Mouse (Mus musculus) stomach, postnatal 0 days (tissue): ENCODE measurements around the gene Kctd6. TPM values are rescaled to one million over a fixed set of nuclear protein-coding genes. Genes with fewer than 3 reads are reported as not detected.

Source experiments
- ATAC-seq: fragments of 200-750 bp; cut with Nextera tagmentation; 2 replicates; pipeline ENCODE4 v1.8.0; 2017; ENCODE audit not compliant: low FRiP score, low TSS enrichment
- DNase-seq: peaks from one replicate; pipeline ENCODE4 v3.0.0-alpha.2; 2016; ENCODE audit warnings: low spot score
- H3K27ac ChIP-seq: fragments of 300-500 bp; sonication (generic); replicated peaks from 2 replicates; pipeline ENCODE4 v1.5.1; 2014; ENCODE audit warnings: mild to moderate bottlenecking, control low read depth
- H3K27me3 ChIP-seq: fragments of 300-500 bp; sonication (generic); 2 replicates; pipeline ENCODE4 v1.6.1; 2014; ENCODE audit warnings: low read length; ENCODE audit not compliant: control insufficient read depth, insufficient read depth
- H3K36me3 ChIP-seq: fragments of 300-500 bp; sonication (generic); 2 replicates; pipeline ENCODE4 v1.6.1; 2014; ENCODE audit warnings: low read length, mixed read lengths; ENCODE audit not compliant: control insufficient read depth, insufficient read depth
- H3K4me1 ChIP-seq: fragments of 300-500 bp; sonication (generic); replicated peaks from 2 replicates; pipeline ENCODE4 v1.6.1; 2014; ENCODE audit warnings: antibody characterized with exemption; ENCODE audit not compliant: control insufficient read depth, insufficient read depth
- H3K4me2 ChIP-seq: fragments of 300-500 bp; sonication (generic); replicated peaks from 2 replicates; pipeline ENCODE4 v1.6.1; 2014; ENCODE audit warnings: low read depth, mild to moderate bottlenecking, control low read depth, moderate library complexity
- H3K4me3 ChIP-seq: fragments of 300-500 bp; sonication (generic); 2 replicates; pipeline ENCODE4 v1.5.1; 2014; ENCODE audit warnings: low read depth, low read length, control low read depth
- H3K9ac ChIP-seq: fragments of 300-500 bp; sonication (generic); 2 replicates; pipeline ENCODE4 v1.6.1; 2014; ENCODE audit warnings: mild to moderate bottlenecking, low read length, control low read depth, mixed read lengths
- H3K9me3 ChIP-seq: fragments of 300-500 bp; sonication (generic); 2 replicates; pipeline ENCODE4 v1.6.1; 2016; ENCODE audit warnings: low read length; ENCODE audit not compliant: control insufficient read depth
- CTCF ChIP-seq: IDR thresholded peaks from 2 replicates; pipeline ENCODE4 v1.5.1; 2016; ENCODE audit warnings: antibody characterized with exemption, low read depth, mild to moderate bottlenecking, moderate library complexity
- EP300 ChIP-seq: optimal IDR thresholded peaks from 2 replicates; pipeline ENCODE3; 2016; ENCODE audit warnings: antibody characterized with exemption
- WGBS: fragments of 180-500 bp; shearing (Covaris S2); extraction: QIAGEN DNeasy Blood & Tissue Kit; methylation state at CpG from one replicate; pipeline ENCODE4 v1.1.7; 2014; 5-methylcytosine and 5-hydroxymethylcytosine counted together
- polyA plus RNA-seq: library from polyadenylated mRNA; unstranded; fragments of >200 nt; fragmentation: Nextera tagmentation; extraction: Ambion mirVana; gene quantifications from 2 replicates; pipeline ENCODE4 v1.2.1, GENCODE M21; 2015

The Kctd6 gene
- polyA plus RNA-seq, 1 experiment from 2014 or later: 12.9 TPM

- ATAC-seq (no peak), DNase-seq (no peak)
- no peak overlapping the region for H3K4me2 ChIP-seq
- H3K9me3 ChIP-seq: no peaks in the 10 kb centered on the region
- TF ChIP-seq EP300 (no peak), CTCF (no peak)
- H3K27ac ChIP-seq: no peak overlapping the region
- no peak overlapping the region for H3K9ac ChIP-seq
- WGBS: 84% methylated on average over 6 of the region's 6 CpGs
- H3K36me3 ChIP-seq: no peaks in the 10 kb centered on the region
- H3K4me1 ChIP-seq: no peaks in the 10 kb centered on the region
- H3K27me3 ChIP-seq: no peaks in the 10 kb centered on the region
- H3K4me3 ChIP-seq: no peak overlapping the region
Observed at GRCm38 (mm10) chr14:8192727-8193126, 21.2 kb upstream of the Kctd6 start.

- no peak for TF ChIP-seq CTCF
- TF ChIP-seq EP300: no peak
- ATAC-seq (no peak), DNase-seq (no peak)
- WGBS: 58% methylated on average over 5 of the region's 5 CpGs
- Histone ChIP-seq H3K27me3 (no peaks in the 10 kb centered on the region), H3K4me2 (no peak overlapping the region), H3K36me3 (no peaks in the 10 kb centered on the region), H3K27ac (no peak overlapping the region), H3K4me3 (no peak overlapping the region), H3K4me1 (no peaks in the 10 kb centered on the region), H3K9me3 (no peaks in the 10 kb centered on the region), H3K9ac (no peak overlapping the region)
Observed at GRCm38 (mm10) chr14:8200769-8201168, 13.2 kb upstream of the Kctd6 start.

- peak; percentile 61 for ATAC-seq
- WGBS: 73% methylated on average over 3 of the region's 3 CpGs
- no peak overlapping the region for H3K9ac ChIP-seq
- no peak overlapping the region for H3K4me3 ChIP-seq
- no peak overlapping the region for H3K4me2 ChIP-seq
- no peaks in the 10 kb centered on the region for H3K4me1 ChIP-seq
- TF ChIP-seq CTCF (no peak), EP300 (no peak)
- H3K27me3 ChIP-seq: no peaks in the 10 kb centered on the region
- no peak overlapping the region for H3K27ac ChIP-seq
- DNase-seq: no peak
- no peaks in the 10 kb centered on the region for H3K36me3 ChIP-seq
- H3K9me3 ChIP-seq: no peaks in the 10 kb centered on the region
Observed at GRCm38 (mm10) chr14:8201715-8202114, 12.2 kb upstream of the Kctd6 start.

- Histone ChIP-seq H3K36me3 (no peaks in the 10 kb centered on the region), H3K9ac (no peak overlapping the region), H3K4me2 (no peak overlapping the region), H3K4me3 (no peak overlapping the region), H3K27me3 (no peaks in the 10 kb centered on the region), H3K4me1 (no peaks in the 10 kb centered on the region), H3K9me3 (no peaks in the 10 kb centered on the region), H3K27ac (no peak overlapping the region)
- TF ChIP-seq EP300 (no peak), CTCF (no peak)
- 68% methylated on average over 9 of the region's 9 CpGs for WGBS
- DNase-seq (no peak), ATAC-seq (no peak)
Observed at GRCm38 (mm10) chr14:8206179-8206910, 7.6 kb upstream of the Kctd6 start.

- Histone ChIP-seq H3K4me1 (no peaks in the 10 kb centered on the region), H3K9ac (no peak overlapping the region), H3K27me3 (no peaks in the 10 kb centered on the region), H3K36me3 (no peaks in the 10 kb centered on the region), H3K4me3 (no peak overlapping the region), H3K9me3 (no peaks in the 10 kb centered on the region), H3K27ac (no peak overlapping the region), H3K4me2 (no peak overlapping the region)
- DNase-seq (no peak), ATAC-seq (0 out of 2 replicates have a peak, but pooled peaks have one; percentile 24)
- WGBS: 45% methylated on average over 5 of the region's 5 CpGs
- TF ChIP-seq CTCF: no peak
Observed at GRCm38 (mm10) chr14:8207105-8207504, 6.8 kb upstream of the Kctd6 start.

- Histone ChIP-seq H3K4me1 (no peaks in the 10 kb centered on the region), H3K36me3 (no peaks in the 10 kb centered on the region), H3K9me3 (no peaks in the 10 kb centered on the region), H3K27me3 (no peaks in the 10 kb centered on the region), H3K9ac (no peak overlapping the region), H3K4me2 (no peak overlapping the region), H3K4me3 (no peak overlapping the region), H3K27ac (no peak overlapping the region)
- WGBS: 84% methylated on average over 5 of the region's 5 CpGs
- no peak for DNase-seq
- TF ChIP-seq CTCF: no peak
- no peak for ATAC-seq
Observed at GRCm38 (mm10) chr14:8207543-8207942, 6.4 kb upstream of the Kctd6 start.
